Mouse (Mus musculus) hindbrain, postnatal 0 days (tissue): ENCODE data around the gene Rnf220. TPM values are rescaled to one million over a fixed set of nuclear protein-coding genes. Genes with fewer than 3 reads are reported as not detected.
A peak's percentile ranks its signal among the peaks of the same experiment; 100 is the strongest.

Experiments
- ATAC-seq: fragments of 200-750 bp; cut with Nextera tagmentation; 2 replicates; pipeline ENCODE4 v1.8.0; 2017; ENCODE audit warnings: mild to moderate bottlenecking, moderate TSS enrichment, moderate library complexity
- DNase-seq: peaks from one replicate; pipeline ENCODE4 v3.0.0-alpha.2; 2015; ENCODE audit warnings: low spot score
- H3K27ac ChIP-seq: fragments of 300-500 bp; sonication (generic); 2 replicates; pipeline ENCODE4 v1.5.1; 2014; ENCODE audit warnings: mild to moderate bottlenecking
- H3K27me3 ChIP-seq: fragments of 300-500 bp; sonication (generic); 2 replicates; pipeline ENCODE4 v1.6.1; 2014; ENCODE audit warnings: low read length, mixed read lengths; ENCODE audit not compliant: insufficient read depth
- H3K36me3 ChIP-seq: fragments of 300-500 bp; sonication (generic); 2 replicates; pipeline ENCODE4 v1.6.1; 2014; ENCODE audit warnings: low read length, mixed read lengths; ENCODE audit not compliant: insufficient read depth
- H3K4me1 ChIP-seq: fragments of 300-500 bp; sonication (generic); 2 replicates; pipeline ENCODE4 v1.6.1; 2014; ENCODE audit warnings: antibody characterized with exemption, low read length, mixed read lengths; ENCODE audit not compliant: insufficient read depth
- H3K4me2 ChIP-seq: fragments of 300-500 bp; sonication (generic); 2 replicates; pipeline ENCODE4 v1.6.1; 2014; ENCODE audit warnings: low read depth, mild to moderate bottlenecking, low read length, moderate library complexity, mixed read lengths
- H3K4me3 ChIP-seq: fragments of 300-500 bp; sonication (generic); 2 replicates; pipeline ENCODE4 v1.5.1; 2014; ENCODE audit warnings: low read length
- H3K9ac ChIP-seq: fragments of 300-500 bp; sonication (generic); replicated peaks from 2 replicates; pipeline ENCODE4 v1.6.1; 2014; ENCODE audit warnings: mild to moderate bottlenecking, low read length, moderate library complexity, mixed read lengths
- H3K9me3 ChIP-seq: fragments of 300-500 bp; sonication (generic); 2 replicates; pipeline ENCODE4 v1.6.1; 2016; ENCODE audit warnings: low read length, mixed read lengths
- CTCF ChIP-seq: IDR thresholded peaks from 2 replicates; pipeline ENCODE4 v1.5.1; 2016; ENCODE audit warnings: antibody characterized with exemption, control low read depth, low read depth
- WGBS: fragments of 180-500 bp; shearing (Covaris S2); extraction: QIAGEN DNeasy Blood & Tissue Kit; methylation state at CpG from one replicate; pipeline ENCODE4 v1.1.7; 2014; 5-methylcytosine and 5-hydroxymethylcytosine counted together
- polyA plus RNA-seq: library from polyadenylated mRNA; unstranded; fragments of >200 nt; fragmentation: Nextera tagmentation; extraction: Ambion mirVana; gene quantifications from 2 replicates; pipeline ENCODE4 v1.2.1, GENCODE M21; 2015
- total RNA-seq: library from RNA; depleted of rRNA; stranded (reverse); fragments of >200 nt; gene quantifications from 2 replicates; pipeline ENCODE4 v1.2.3, GENCODE M21; 2014

Rnf220 gene
- total and polyA plus RNA-seq, 2 experiments from 2014 or later: 105 to 156 TPM

DNA sequence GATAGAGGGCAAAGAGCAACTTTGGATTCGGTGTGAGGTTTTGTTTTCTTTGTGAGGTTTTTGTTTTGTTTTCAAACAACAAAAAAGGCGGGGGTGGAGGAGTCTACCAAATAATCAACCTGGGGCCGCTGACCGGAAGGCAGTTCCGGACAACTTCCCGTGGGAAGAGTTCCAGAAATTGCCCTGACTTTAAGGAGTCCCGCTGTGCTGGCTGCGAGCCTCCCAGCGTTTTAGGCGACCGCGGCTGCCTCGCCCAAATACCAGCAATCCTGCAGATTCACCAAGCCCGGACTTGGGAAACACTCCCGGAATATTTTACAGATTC, 13.0 kb downstream of the Rnf220 start:
- ATAC-seq: no peak; the same call in 1 of the 2 replicates
- peak overlapping the region; percentile 35 for H3K9ac ChIP-seq
- H3K36me3 ChIP-seq: no peaks in the 10 kb centered on the region
- peaks cover 18% of the 10 kb centered on the region for H3K27me3 ChIP-seq
- under 1% methylated on average over 15 of the region's 15 CpGs for WGBS
- H3K9me3 ChIP-seq: no peaks in the 10 kb centered on the region
- peak overlapping the region; percentile 64; the same call in 1 of the 2 replicates for H3K27ac ChIP-seq
- DNase-seq: peak; percentile 65
- no peak for TF ChIP-seq CTCF
- H3K4me2 ChIP-seq: peak overlapping the region; percentile 90
- peak overlapping the region; percentile 43 for H3K4me3 ChIP-seq
- H3K4me1 ChIP-seq: 0 out of 2 replicates have a peak, but pooled peaks cover 5% of the 10 kb centered on the region

DNA sequence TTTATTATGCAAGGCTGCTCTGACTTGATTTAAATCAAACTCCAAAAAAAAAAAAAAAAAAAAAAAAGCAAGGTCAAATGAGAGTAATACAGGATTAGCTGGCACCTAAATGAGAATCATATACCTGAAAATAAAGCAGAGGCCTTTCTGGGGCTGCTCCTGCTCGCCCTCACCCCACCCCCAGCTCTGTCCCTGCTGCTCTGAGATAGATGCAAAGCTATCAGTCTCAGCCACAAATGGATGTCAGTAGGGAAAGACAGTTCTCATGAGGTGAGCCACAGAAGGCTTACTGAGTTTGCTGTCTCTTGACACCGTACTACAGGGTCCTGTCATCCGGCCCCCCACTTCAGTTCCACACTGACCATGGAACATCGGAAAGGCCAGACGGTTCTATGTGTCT, 14.7 kb downstream of the Rnf220 start:
- no peak overlapping the region for H3K4me3 ChIP-seq
- no peak overlapping the region for H3K4me2 ChIP-seq
- H3K27ac ChIP-seq: no peak overlapping the region
- 0 out of 2 replicates have a peak, but pooled peaks cover 5% of the 10 kb centered on the region for H3K4me1 ChIP-seq
- no peak for TF ChIP-seq CTCF
- no peak overlapping the region for H3K9ac ChIP-seq
- H3K9me3 ChIP-seq: no peaks in the 10 kb centered on the region
- ATAC-seq (no peak), DNase-seq (no peak)
- 83% methylated on average over 5 of the region's 5 CpGs for WGBS
- no peaks in the 10 kb centered on the region for H3K36me3 ChIP-seq
- H3K27me3 ChIP-seq: peaks cover 7% of the 10 kb centered on the region

DNA sequence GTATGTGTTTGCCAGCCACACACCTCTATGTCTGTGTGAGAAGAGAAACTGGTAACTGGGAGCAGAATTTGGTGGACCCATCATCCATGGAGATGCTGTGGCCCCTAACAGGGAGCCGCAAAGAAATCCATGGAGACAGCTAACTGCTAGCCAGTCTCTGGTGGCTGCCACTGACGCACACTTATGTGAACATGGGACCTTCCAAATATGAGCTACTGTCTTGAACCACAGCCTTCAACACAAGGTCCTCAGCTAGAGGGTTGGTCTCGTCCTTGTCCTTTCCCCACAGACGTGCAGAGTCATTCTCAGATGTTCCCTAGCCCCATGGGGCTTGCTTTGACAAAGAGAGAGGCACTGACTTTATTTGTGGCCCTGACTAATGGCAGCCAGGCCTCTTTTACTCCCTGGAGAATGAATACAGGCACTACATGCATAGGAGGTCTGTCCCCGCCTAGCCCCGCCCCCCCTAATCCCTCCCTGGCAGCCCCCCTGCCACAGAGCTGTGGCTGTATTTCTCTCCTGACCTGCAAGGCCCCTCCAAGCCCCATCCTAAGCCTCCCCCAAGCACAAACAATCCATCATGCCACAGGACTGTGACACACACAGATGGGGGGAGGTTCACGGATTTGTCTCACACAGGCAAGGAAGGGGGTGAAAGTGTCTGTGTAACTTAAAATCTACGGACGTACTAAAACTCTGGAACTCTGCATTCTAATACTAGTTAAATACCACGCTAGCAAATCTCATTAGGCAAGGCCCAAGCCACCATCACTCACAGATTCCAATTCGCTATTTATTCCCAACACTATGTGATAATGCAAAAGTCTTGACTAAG, 16.0 kb downstream of the Rnf220 start:
- no peaks in the 10 kb centered on the region for H3K36me3 ChIP-seq
- DNase-seq (no peak), ATAC-seq (no peak)
- no peak for TF ChIP-seq CTCF
- peaks cover 5% of the 10 kb centered on the region; the same call in 1 of the 2 replicates for H3K27me3 ChIP-seq
- H3K27ac ChIP-seq: no peak overlapping the region
- no peak overlapping the region for H3K4me3 ChIP-seq
- no peak overlapping the region for H3K9ac ChIP-seq
- H3K9me3 ChIP-seq: no peaks in the 10 kb centered on the region
- H3K4me1 ChIP-seq: 0 out of 2 replicates have a peak, but pooled peaks cover 5% of the 10 kb centered on the region
- WGBS: 43% methylated on average over 11 of the region's 11 CpGs
- H3K4me2 ChIP-seq: no peak overlapping the region

DNA sequence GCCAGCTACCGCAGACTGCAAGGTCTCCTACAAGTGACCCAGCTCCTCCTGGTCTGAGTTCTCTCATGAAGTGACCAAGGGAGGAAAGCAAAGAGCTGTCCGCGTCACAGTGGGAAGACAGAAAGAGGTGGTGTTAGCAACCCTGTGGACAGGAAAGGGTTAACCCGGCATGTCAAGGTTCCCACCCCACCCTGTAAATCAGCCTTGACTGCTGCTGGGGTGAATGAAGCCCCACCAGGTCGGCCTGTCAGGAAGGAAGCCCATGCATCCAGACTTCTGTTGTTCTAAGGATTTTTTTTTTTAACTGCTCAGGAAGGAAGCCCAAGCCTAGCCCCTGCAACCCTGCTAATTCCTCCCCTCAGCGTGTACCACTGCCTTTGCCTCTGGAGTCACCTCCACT, 16.9 kb downstream of the Rnf220 start:
- no peak for ATAC-seq
- DNase-seq: no peak
- no peak overlapping the region for H3K9ac ChIP-seq
- H3K4me2 ChIP-seq: no peak overlapping the region
- no peak overlapping the region for H3K27ac ChIP-seq
- no peak for TF ChIP-seq CTCF
- 0 out of 2 replicates have a peak, but pooled peaks cover 5% of the 10 kb centered on the region for H3K4me1 ChIP-seq
- H3K36me3 ChIP-seq: no peaks in the 10 kb centered on the region
- H3K9me3 ChIP-seq: no peaks in the 10 kb centered on the region
- peaks cover 5% of the 10 kb centered on the region; the same call in 1 of the 2 replicates for H3K27me3 ChIP-seq
- no peak overlapping the region for H3K4me3 ChIP-seq
- 49% methylated on average over 6 of the region's 6 CpGs for WGBS

DNA sequence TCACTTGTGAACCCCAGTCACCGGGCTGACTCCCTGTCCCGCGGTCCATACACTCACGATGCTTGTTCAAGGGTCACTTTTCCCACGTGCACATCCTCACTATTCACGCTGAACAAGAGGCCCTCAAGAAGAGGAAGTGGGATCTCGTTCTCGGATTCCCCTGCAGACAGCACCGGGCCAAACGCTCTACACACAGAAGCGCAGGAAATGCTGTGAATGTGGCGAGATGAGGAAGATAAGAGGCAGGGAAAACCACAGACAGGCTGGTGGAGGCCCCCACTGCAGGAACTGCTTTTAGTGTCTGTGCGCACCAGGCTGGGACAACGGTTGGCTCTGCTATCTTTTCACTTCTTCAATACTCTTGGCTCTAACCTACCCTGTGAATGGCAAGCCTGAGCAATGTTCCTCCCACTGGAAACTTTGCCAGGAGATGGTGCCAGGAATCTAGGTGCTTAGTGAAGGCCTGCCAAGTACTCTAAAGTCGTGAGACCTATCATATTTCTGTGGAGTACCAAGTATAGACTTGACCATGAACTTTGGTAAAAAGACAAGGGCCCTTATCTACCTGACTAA, 18.7 kb downstream of the Rnf220 start:
- Histone ChIP-seq H3K27me3 (peaks cover 5% of the 10 kb centered on the region; the same call in 1 of the 2 replicates), H3K4me1 (no peaks in the 10 kb centered on the region), H3K4me2 (no peak overlapping the region), H3K4me3 (no peak overlapping the region), H3K27ac (no peak overlapping the region), H3K36me3 (no peaks in the 10 kb centered on the region), H3K9ac (no peak overlapping the region), H3K9me3 (no peaks in the 10 kb centered on the region)
- ATAC-seq: no peak
- 62% methylated on average over 15 of the region's 15 CpGs for WGBS
- peak; percentile 10 for DNase-seq
- TF ChIP-seq CTCF: no peak

DNA sequence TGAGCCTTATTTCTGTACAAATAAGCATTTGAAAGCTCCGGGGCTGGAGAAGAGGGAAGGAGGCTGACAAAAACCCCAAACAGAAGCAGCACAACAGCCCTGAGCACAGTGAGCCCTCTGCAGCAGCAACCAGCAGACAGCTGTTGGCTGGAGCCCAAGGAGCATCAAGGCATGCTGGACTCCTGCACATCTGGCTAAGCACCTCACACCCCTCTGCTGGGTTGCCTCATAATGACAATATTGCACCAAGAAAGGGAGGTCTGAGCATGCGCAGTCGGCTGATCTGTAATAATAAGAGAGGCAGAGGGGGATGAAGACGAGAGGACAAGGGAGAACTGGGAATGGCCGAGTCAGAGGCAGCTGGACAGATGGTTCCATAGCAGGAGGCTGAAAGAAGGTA, 19.5 kb downstream of the Rnf220 start:
- DNase-seq (peak; percentile 43), ATAC-seq (no peak)
- peaks cover 5% of the 10 kb centered on the region; the same call in 1 of the 2 replicates for H3K27me3 ChIP-seq
- H3K9ac ChIP-seq: no peak overlapping the region
- H3K4me2 ChIP-seq: no peak overlapping the region
- TF ChIP-seq CTCF: no peak
- H3K27ac ChIP-seq: no peak overlapping the region
- WGBS: 54% methylated on average over 5 of the region's 5 CpGs
- no peak overlapping the region for H3K4me3 ChIP-seq
- H3K9me3 ChIP-seq: no peaks in the 10 kb centered on the region
- H3K36me3 ChIP-seq: no peaks in the 10 kb centered on the region
- H3K4me1 ChIP-seq: no peaks in the 10 kb centered on the region
